Mouse (Mus musculus) midbrain, embryonic 15.5 days (tissue): ENCODE measurements around the gene Sema6d. TPM values are rescaled to one million over a fixed set of nuclear protein-coding genes. Genes with fewer than 3 reads are reported as not detected.

Experiments used
- ATAC-seq: fragments of 200-750 bp; cut with Nextera tagmentation; replicated peaks from 2 replicates; pipeline ENCODE4 v1.8.0; 2017; ENCODE audit warnings: moderate TSS enrichment
- H3K27ac ChIP-seq: fragments of 300-500 bp; sonication (generic); 2 replicates; pipeline ENCODE4 v1.5.1; 2015; ENCODE audit warnings: mild to moderate bottlenecking, inconsistent platforms
- H3K27me3 ChIP-seq: fragments of 300-500 bp; sonication (generic); replicated peaks from 2 replicates; pipeline ENCODE4 v1.6.1; 2015; ENCODE audit warnings: inconsistent platforms
- H3K36me3 ChIP-seq: fragments of 300-500 bp; sonication (generic); replicated peaks from 2 replicates; pipeline ENCODE4 v1.6.1; 2015; ENCODE audit warnings: inconsistent platforms
- H3K4me1 ChIP-seq: fragments of 300-500 bp; sonication (generic); 2 replicates; pipeline ENCODE4 v1.6.1; 2015; ENCODE audit warnings: inconsistent platforms
- H3K4me2 ChIP-seq: fragments of 300-500 bp; sonication (generic); 2 replicates; pipeline ENCODE4 v1.6.1; 2015; ENCODE audit warnings: inconsistent platforms, mild to moderate bottlenecking, moderate library complexity
- H3K4me3 ChIP-seq: fragments of 300-500 bp; sonication (generic); 2 replicates; pipeline ENCODE4 v1.5.1; 2015; ENCODE audit warnings: mild to moderate bottlenecking, inconsistent platforms
- H3K9ac ChIP-seq: fragments of 300-500 bp; sonication (generic); 2 replicates; pipeline ENCODE4 v1.6.1; 2015; ENCODE audit warnings: mild to moderate bottlenecking, inconsistent platforms
- H3K9me3 ChIP-seq: fragments of 300-500 bp; sonication (generic); 2 replicates; pipeline ENCODE4 v1.6.1; 2016; ENCODE audit warnings: inconsistent platforms
- WGBS: fragments of 180-500 bp; shearing (Covaris S2); methylation state at CpG from one replicate; pipeline ENCODE4 v1.1.7; 2015; ENCODE audit warnings: mixed read lengths; 5-methylcytosine and 5-hydroxymethylcytosine counted together
- polyA plus RNA-seq: library from polyadenylated mRNA; unstranded; fragments of >200 nt; fragmentation: Nextera tagmentation; extraction: Ambion mirVana; gene quantifications from 2 replicates; pipeline ENCODE4 v1.2.1, GENCODE M21; 2015

Sema6d gene
- polyA plus RNA-seq, 1 experiment from 2014 or later, result 34.7 TPM

GRCm38 (mm10) chr2:124509479-124509878 lies 419.7 kb downstream of the Sema6d start:
- no peaks in the 10 kb centered on the region for H3K9me3 ChIP-seq
- peaks cover 6% of the 10 kb centered on the region; the same call in 1 of the 2 replicates for H3K4me1 ChIP-seq
- H3K4me2 ChIP-seq, result no peak overlapping the region
- WGBS, result 88% methylated on average over 6 of the region's 6 CpGs
- H3K4me3 ChIP-seq, result no peak overlapping the region
- H3K27me3 ChIP-seq, result peaks cover 21% of the 10 kb centered on the region
- no peaks in the 10 kb centered on the region for H3K36me3 ChIP-seq
- ATAC-seq, result no peak
- no peak overlapping the region for H3K27ac ChIP-seq
- H3K9ac ChIP-seq, result no peak overlapping the region

GRCm38 (mm10) chr2:124511826-124512225 lies 422.1 kb downstream of the Sema6d start:
- Histone ChIP-seq H3K27ac (no peak overlapping the region), H3K9me3 (no peaks in the 10 kb centered on the region), H3K4me3 (no peak overlapping the region), H3K4me2 (no peak overlapping the region), H3K27me3 (peaks cover 21% of the 10 kb centered on the region), H3K4me1 (no peaks in the 10 kb centered on the region), H3K9ac (no peak overlapping the region), H3K36me3 (no peaks in the 10 kb centered on the region)
- 84% methylated on average over 10 of the region's 10 CpGs for WGBS
- ATAC-seq, result no peak

GRCm38 (mm10) chr2:124522426-124522825 lies 432.7 kb downstream of the Sema6d start:
- Histone ChIP-seq H3K4me3 (no peak overlapping the region), H3K4me2 (no peak overlapping the region), H3K27me3 (no peaks in the 10 kb centered on the region), H3K36me3 (no peaks in the 10 kb centered on the region), H3K9me3 (no peaks in the 10 kb centered on the region), H3K27ac (no peak overlapping the region), H3K9ac (no peak overlapping the region), H3K4me1 (no peaks in the 10 kb centered on the region)
- 66% methylated on average over 3 of the region's 3 CpGs for WGBS
- no peak for ATAC-seq

- Histone ChIP-seq H3K9me3 (no peaks in the 10 kb centered on the region), H3K27me3 (no peaks in the 10 kb centered on the region), H3K9ac (no peak overlapping the region), H3K4me2 (no peak overlapping the region), H3K36me3 (no peaks in the 10 kb centered on the region), H3K4me1 (no peaks in the 10 kb centered on the region), H3K27ac (no peak overlapping the region), H3K4me3 (no peak overlapping the region)
- no peak for ATAC-seq
- WGBS, result 84% methylated on average over 6 of the region's 6 CpGs
Observed at GRCm38 (mm10) chr2:124523667-124524066, 433.9 kb downstream of the Sema6d start.

- Histone ChIP-seq H3K27ac (no peak overlapping the region), H3K9ac (no peak overlapping the region), H3K4me3 (no peak overlapping the region), H3K4me2 (no peak overlapping the region), H3K36me3 (no peaks in the 10 kb centered on the region), H3K27me3 (no peaks in the 10 kb centered on the region), H3K9me3 (no peaks in the 10 kb centered on the region), H3K4me1 (no peaks in the 10 kb centered on the region)
- ATAC-seq, result no peak
- 72% methylated on average over 3 of the region's 3 CpGs for WGBS
Observed at GRCm38 (mm10) chr2:124524167-124524566, 434.4 kb downstream of the Sema6d start.

GRCm38 (mm10) chr2:124527641-124528040 lies 437.9 kb downstream of the Sema6d start:
- no peak overlapping the region for H3K9ac ChIP-seq
- no peaks in the 10 kb centered on the region for H3K36me3 ChIP-seq
- no peaks in the 10 kb centered on the region for H3K27me3 ChIP-seq
- ATAC-seq, result no peak
- H3K9me3 ChIP-seq, result no peaks in the 10 kb centered on the region
- H3K4me1 ChIP-seq, result no peaks in the 10 kb centered on the region
- H3K27ac ChIP-seq, result no peak overlapping the region
- H3K4me3 ChIP-seq, result no peak overlapping the region
- no peak overlapping the region for H3K4me2 ChIP-seq
- 87% methylated on average over 3 of the region's 3 CpGs for WGBS

DNA sequence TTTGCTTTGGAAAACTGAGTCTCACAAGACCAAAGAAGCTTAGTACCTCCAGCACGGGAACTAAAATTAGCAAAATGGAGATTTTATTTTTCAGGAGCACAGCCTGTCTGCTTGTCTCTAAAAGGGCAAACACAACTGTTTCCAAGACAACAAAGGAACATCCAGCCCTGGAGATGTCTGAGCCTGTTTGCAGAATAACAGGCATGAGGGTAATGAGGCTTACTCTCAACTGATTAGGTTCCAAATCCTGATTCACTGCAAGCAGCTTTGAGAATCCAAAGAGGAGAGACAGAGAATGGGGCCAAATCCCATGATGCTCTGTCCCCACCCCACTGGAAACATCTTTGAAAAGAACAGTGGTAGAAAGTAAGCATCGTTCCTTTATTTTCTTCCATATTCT lies 440.7 kb downstream of the Sema6d start:
- Histone ChIP-seq H3K36me3 (no peaks in the 10 kb centered on the region), H3K4me1 (no peaks in the 10 kb centered on the region), H3K4me3 (no peak overlapping the region), H3K27me3 (no peaks in the 10 kb centered on the region), H3K4me2 (no peak overlapping the region), H3K9ac (no peak overlapping the region), H3K27ac (no peak overlapping the region), H3K9me3 (no peaks in the 10 kb centered on the region)
- no peak for ATAC-seq
- WGBS, result 64% methylated on average over 2 of the region's 2 CpGs

DNA sequence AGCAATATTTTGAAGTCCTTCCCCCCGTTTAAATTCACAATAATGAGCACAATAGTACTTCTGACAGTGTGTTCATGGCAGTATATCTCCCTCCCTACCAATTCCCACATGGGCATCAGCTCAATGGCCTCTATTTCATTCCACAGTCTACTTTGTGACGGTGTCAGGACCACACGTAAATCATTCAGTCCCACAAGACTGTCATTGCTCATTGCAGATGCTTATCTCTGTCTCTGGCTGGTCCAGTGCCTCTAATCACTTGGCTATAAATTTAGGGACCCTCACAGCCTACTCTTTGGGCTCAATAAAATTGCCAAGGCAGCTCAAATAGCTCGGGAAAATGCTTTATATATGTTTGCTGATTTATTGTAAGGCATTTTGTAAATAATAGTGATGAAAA lies 441.3 kb downstream of the Sema6d start:
- H3K9me3 ChIP-seq, result no peaks in the 10 kb centered on the region
- no peak for ATAC-seq

GRCm38 (mm10) chr2:124532906-124533305 lies 443.1 kb downstream of the Sema6d start:
- H3K27ac ChIP-seq, result no peak overlapping the region
- no peaks in the 10 kb centered on the region for H3K36me3 ChIP-seq
- H3K27me3 ChIP-seq, result no peaks in the 10 kb centered on the region
- no peaks in the 10 kb centered on the region for H3K4me1 ChIP-seq
- no peak for ATAC-seq
- H3K4me3 ChIP-seq, result no peak overlapping the region
- H3K9me3 ChIP-seq, result no peaks in the 10 kb centered on the region
- no peak overlapping the region for H3K4me2 ChIP-seq
- H3K9ac ChIP-seq, result no peak overlapping the region
- WGBS, result 94% methylated on average over 3 of the region's 3 CpGs

More for the DNA sequence above, 441.3 kb downstream of the Sema6d start:
- H3K27me3 ChIP-seq, result no peaks in the 10 kb centered on the region
- H3K4me3 ChIP-seq, result no peak overlapping the region
- 85% methylated on average over 4 of the region's 4 CpGs for WGBS
- no peak overlapping the region for H3K27ac ChIP-seq
- H3K36me3 ChIP-seq, result no peaks in the 10 kb centered on the region
- H3K9ac ChIP-seq, result no peak overlapping the region
- H3K4me1 ChIP-seq, result no peaks in the 10 kb centered on the region
- no peak overlapping the region for H3K4me2 ChIP-seq

DNA sequence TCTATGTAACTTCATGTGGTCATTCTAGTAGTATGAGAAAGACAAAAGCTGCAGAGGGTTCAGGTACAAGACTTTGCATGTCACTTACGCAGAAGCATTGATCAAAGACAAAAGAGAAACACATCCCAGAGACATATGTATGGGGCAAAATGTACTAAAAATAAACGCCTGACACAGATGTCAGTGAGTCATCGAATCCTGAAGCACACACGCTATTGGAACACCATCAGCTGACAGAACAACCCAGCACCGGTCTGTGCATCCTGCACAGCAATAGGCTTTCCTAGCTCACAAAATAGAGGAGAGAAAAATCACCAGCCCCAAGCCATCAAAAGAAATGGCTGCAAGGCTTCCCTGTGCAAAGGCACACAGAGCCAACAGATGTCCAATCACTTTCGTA lies 443.8 kb downstream of the Sema6d start:
- Histone ChIP-seq H3K36me3 (no peaks in the 10 kb centered on the region), H3K27ac (no peak overlapping the region), H3K9me3 (no peaks in the 10 kb centered on the region), H3K27me3 (no peaks in the 10 kb centered on the region), H3K4me2 (no peak overlapping the region), H3K4me1 (no peaks in the 10 kb centered on the region), H3K9ac (no peak overlapping the region), H3K4me3 (no peak overlapping the region)
- ATAC-seq, result no peak
- 91% methylated on average over 6 of the region's 6 CpGs for WGBS

- no peaks in the 10 kb centered on the region for H3K36me3 ChIP-seq
- H3K4me2 ChIP-seq, result no peak overlapping the region
- no peak overlapping the region for H3K27ac ChIP-seq
- H3K4me3 ChIP-seq, result no peak overlapping the region
- no peaks in the 10 kb centered on the region for H3K9me3 ChIP-seq
- 34% methylated on average over 3 of the region's 3 CpGs for WGBS
- H3K4me1 ChIP-seq, result no peaks in the 10 kb centered on the region
- no peak for ATAC-seq
- no peaks in the 10 kb centered on the region for H3K27me3 ChIP-seq
- no peak overlapping the region for H3K9ac ChIP-seq
Observed at GRCm38 (mm10) chr2:124550315-124550714, 460.5 kb downstream of the Sema6d start.

GRCm38 (mm10) chr2:124554751-124555415 lies 465.1 kb downstream of the Sema6d start:
- Histone ChIP-seq H3K9ac (no peak overlapping the region), H3K27me3 (no peaks in the 10 kb centered on the region), H3K36me3 (no peaks in the 10 kb centered on the region), H3K4me2 (no peak overlapping the region), H3K4me3 (no peak overlapping the region), H3K4me1 (no peaks in the 10 kb centered on the region), H3K27ac (no peak overlapping the region), H3K9me3 (no peaks in the 10 kb centered on the region)
- no peak; the same call in 1 of the 2 replicates for ATAC-seq
- WGBS, result 92% methylated on average over 1 of the region's 1 CpGs

- Histone ChIP-seq H3K9me3 (no peaks in the 10 kb centered on the region), H3K36me3 (no peaks in the 10 kb centered on the region), H3K27me3 (no peaks in the 10 kb centered on the region), H3K27ac (no peak overlapping the region), H3K4me1 (peaks cover 2% of the 10 kb centered on the region), H3K4me2 (no peak overlapping the region), H3K9ac (no peak overlapping the region), H3K4me3 (no peak overlapping the region)
- ATAC-seq, result no peak
- WGBS, result 90% methylated on average over 5 of the region's 5 CpGs
Observed at GRCm38 (mm10) chr2:124556861-124557499, 467.2 kb downstream of the Sema6d start.
